Mouse (Mus musculus): ENCODE measurements around the gene Gm597. TPM values are rescaled to one million over a fixed set of nuclear protein-coding genes. Genes with fewer than 3 reads are reported as not detected.

Gene Gm597
- not detected in 2 replicates for polyA plus RNA-seq (2016; fragmentation: Nextera tagmentation; extraction: Ambion mirVana)

DNA sequence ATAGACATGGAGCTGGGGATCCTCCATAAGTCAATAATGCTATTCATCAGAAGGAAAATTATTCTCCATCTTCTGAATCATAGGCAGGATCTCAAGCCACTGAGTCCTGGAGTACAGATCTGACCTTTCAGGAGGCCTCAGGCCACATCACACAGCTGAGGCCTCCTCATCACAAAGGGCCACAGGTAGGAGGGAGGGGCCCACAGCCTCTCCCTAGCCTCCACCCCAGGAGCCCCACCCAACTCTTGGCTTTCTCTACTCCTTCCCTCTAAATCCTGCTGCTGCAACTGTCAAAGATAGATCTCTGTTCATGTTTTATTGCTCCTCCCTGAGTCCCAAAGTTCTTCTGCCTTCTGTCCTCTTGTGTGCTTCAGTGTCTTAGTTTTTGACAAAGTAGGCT is at the start of gene Gm597:
TSS of gene Gm597 (minus strand) at position 101 of the 400 bp plus-strand sequence.
- no peak for DNase-seq (ENCODE audit: low spot score)
- Histone ChIP-seq H3K36me3 (replicated peaks) (no peaks in the 10 kb centered on the region), H3K4me1 (no peaks in the 10 kb centered on the region)

DNA sequence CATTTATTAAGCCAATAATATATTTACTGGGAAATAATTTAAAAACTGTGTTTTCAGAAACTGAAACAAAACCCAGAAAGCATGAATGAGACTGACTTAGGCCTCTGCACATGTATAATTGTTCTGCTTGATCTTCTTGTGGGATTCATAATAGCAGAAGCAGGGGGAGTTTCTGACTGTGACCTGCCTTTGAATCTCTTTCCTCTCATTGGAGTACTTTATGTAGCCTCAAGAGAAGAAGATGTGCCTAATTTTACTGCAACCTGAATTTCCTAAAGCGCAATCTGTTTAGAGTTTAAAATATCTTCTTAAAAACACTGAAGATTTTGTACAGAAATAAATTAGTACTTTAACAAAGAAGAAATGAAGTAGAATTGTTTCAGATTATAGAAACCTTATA is 27.6 kb upstream of the Gm597 start:
- Histone ChIP-seq H3K27ac (replicated peaks) (no peak overlapping the region), H3K36me3 (replicated peaks) (no peaks in the 10 kb centered on the region), H3K27me3 (replicated peaks; ENCODE audit: low read depth, poor library complexity, severe bottlenecking) (no peaks in the 10 kb centered on the region), H3K4me3 (no peak overlapping the region), H3K4me1 (no peaks in the 10 kb centered on the region), H3K9me3 (no peaks in the 10 kb centered on the region)
- no peak for DNase-seq (ENCODE audit: low spot score)
- 92% methylated on average over 1 of the region's 1 CpGs for WGBS

More for the DNA sequence above, at the start of gene Gm597:
- no peak within 1 kb of the TSS for H3K27ac ChIP-seq (replicated peaks)
- no peak within 1 kb of the TSS for H3K4me3 ChIP-seq
- H3K9me3 ChIP-seq, result no peaks in the 10 kb centered on the region
- H3K27me3 ChIP-seq (replicated peaks; ENCODE audit: low read depth, poor library complexity, severe bottlenecking), result no peaks in the 10 kb centered on the region

DNA sequence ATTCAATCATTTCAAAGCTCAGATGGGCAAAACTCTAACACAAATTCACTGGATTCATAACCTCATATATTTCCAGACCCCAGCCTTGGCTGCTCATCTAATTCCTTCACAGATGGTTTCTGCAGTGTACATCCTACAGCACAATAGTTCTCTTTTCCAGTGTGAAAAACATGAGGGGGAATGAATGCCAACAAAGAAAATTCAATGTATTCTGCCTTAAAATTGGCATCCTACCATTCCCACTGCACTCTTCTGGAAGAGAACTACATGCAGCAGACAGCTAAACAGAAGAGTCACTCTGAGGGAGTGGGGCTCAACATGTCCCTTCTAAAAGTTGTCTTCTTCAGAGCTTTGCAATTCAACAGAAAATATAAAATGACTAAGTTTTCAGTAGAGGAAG is 26.6 kb upstream of the Gm597 start:
- Histone ChIP-seq H3K4me1 (no peaks in the 10 kb centered on the region), H3K27ac (replicated peaks) (no peak overlapping the region), H3K4me3 (no peak overlapping the region), H3K27me3 (replicated peaks; ENCODE audit: low read depth, poor library complexity, severe bottlenecking) (no peaks in the 10 kb centered on the region), H3K36me3 (replicated peaks) (no peaks in the 10 kb centered on the region), H3K9me3 (no peaks in the 10 kb centered on the region)
- DNase-seq (ENCODE audit: low spot score), result no peak

- H3K27ac ChIP-seq (replicated peaks), result no peak overlapping the region
- 89% methylated on average over 14 of the region's 14 CpGs for WGBS
- DNase-seq (ENCODE audit: low spot score), result no peak
- H3K9me3 ChIP-seq, result no peaks in the 10 kb centered on the region
- H3K4me3 ChIP-seq, result no peak overlapping the region
- no peaks in the 10 kb centered on the region for H3K27me3 ChIP-seq (replicated peaks; ENCODE audit: low read depth, poor library complexity, severe bottlenecking)
- H3K4me1 ChIP-seq, result no peaks in the 10 kb centered on the region
- no peaks in the 10 kb centered on the region for H3K36me3 ChIP-seq (replicated peaks)
These were observed 20.8 kb upstream of the Gm597 start for GRCm38 (mm10) chr1:28800881-28801280.
